Mouse (Mus musculus) kidney, postnatal 0 days (tissue): ENCODE data around the gene Zc3h12c. TPM values are rescaled to one million over a fixed set of nuclear protein-coding genes. Genes with fewer than 3 reads are reported as not detected.
A peak's percentile ranks its signal among the peaks of the same experiment; 100 is the strongest.

ENCODE experiments used
- ATAC-seq: fragments of 200-750 bp; cut with Nextera tagmentation; replicated peaks from 2 replicates; pipeline ENCODE4 v1.8.0; 2017; ENCODE audit warnings: low read depth, moderate number of reproducible peaks, moderate TSS enrichment, moderate library complexity; ENCODE audit not compliant: low FRiP score
- DNase-seq: peaks from one replicate; pipeline ENCODE4 v3.0.0-alpha.2; 2016; ENCODE audit warnings: low spot score
- H3K27ac ChIP-seq: fragments of 300-500 bp; sonication (generic); 2 replicates; pipeline ENCODE4 v1.5.1; 2014; ENCODE audit warnings: mild to moderate bottlenecking
- H3K27me3 ChIP-seq: fragments of 300-500 bp; sonication (generic); 2 replicates; pipeline ENCODE4 v1.6.1; 2014; ENCODE audit warnings: low read length, mixed read lengths; ENCODE audit not compliant: insufficient read depth
- H3K36me3 ChIP-seq: fragments of 300-500 bp; sonication (generic); 2 replicates; pipeline ENCODE4 v1.6.1; 2014; ENCODE audit warnings: low read length, mixed read lengths; ENCODE audit not compliant: insufficient read depth
- H3K4me1 ChIP-seq: fragments of 300-500 bp; sonication (generic); replicated peaks from 2 replicates; pipeline ENCODE4 v1.6.1; 2014; ENCODE audit warnings: antibody characterized with exemption, low read length, mixed read lengths; ENCODE audit not compliant: insufficient read depth
- H3K4me2 ChIP-seq: fragments of 300-500 bp; sonication (generic); 2 replicates; pipeline ENCODE4 v1.6.1; 2014; ENCODE audit warnings: mild to moderate bottlenecking, low read length, moderate library complexity, mixed read lengths
- H3K4me3 ChIP-seq: fragments of 300-500 bp; sonication (generic); replicated peaks from 2 replicates; pipeline ENCODE4 v1.5.1; 2014; ENCODE audit warnings: low read depth, low read length
- H3K9ac ChIP-seq: fragments of 300-500 bp; sonication (generic); 2 replicates; pipeline ENCODE4 v1.6.1; 2014; ENCODE audit warnings: low read depth, low read length
- H3K9me3 ChIP-seq: fragments of 300-500 bp; sonication (generic); replicated peaks from 2 replicates; pipeline ENCODE4 v1.6.1; 2016; ENCODE audit warnings: low read length, inconsistent platforms, mixed read lengths
- CTCF ChIP-seq: IDR thresholded peaks from 2 replicates; pipeline ENCODE4 v1.5.1; 2016; ENCODE audit warnings: antibody characterized with exemption, low read depth, mild to moderate bottlenecking, moderate library complexity
- WGBS: fragments of 180-500 bp; shearing (Covaris S2); extraction: QIAGEN DNeasy Blood & Tissue Kit; methylation state at CpG from one replicate; pipeline ENCODE4 v1.1.7; 2014; 5-methylcytosine and 5-hydroxymethylcytosine counted together
- polyA plus RNA-seq: library from polyadenylated mRNA; unstranded; fragments of >200 nt; fragmentation: Nextera tagmentation; extraction: Ambion mirVana; gene quantifications from 2 replicates; pipeline ENCODE4 v1.2.1, GENCODE M21; 2015

Gene Zc3h12c
- polyA plus RNA-seq, 1 experiment from 2014 or later: 4.3 TPM

DNA sequence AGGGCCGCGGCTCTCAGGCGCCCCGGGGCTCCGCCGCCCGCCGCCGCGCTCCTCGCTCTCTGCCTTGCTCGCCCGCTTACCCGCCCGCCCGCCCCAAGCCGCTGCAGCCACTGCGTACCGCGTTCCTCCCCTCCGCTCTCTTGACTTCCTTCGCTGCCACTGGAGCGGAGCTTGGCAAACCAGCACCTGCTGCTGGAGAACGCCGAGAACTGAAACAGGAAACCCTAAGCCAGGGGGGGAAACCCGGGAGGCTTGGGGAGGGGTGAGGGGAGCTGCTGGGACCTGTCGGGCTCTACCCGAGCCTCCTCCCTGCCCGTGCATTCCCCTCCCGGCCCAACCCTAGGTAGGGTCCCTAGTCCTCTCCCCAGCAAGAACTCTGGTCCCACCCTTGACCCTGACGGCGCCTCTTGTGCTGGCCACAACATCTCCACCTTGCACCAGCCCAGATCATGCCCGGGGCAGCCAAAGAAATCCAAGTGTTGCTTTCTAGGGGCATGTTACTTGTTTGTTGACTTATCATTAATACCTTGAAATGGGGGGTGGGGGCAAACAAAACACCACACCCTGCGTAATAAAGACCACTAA lies 406 bp upstream of the Zc3h12c start:
- peak; percentile 46; the same call in 1 of the 2 replicates for TF ChIP-seq CTCF
- ATAC-seq: peak; percentile 83

DNA sequence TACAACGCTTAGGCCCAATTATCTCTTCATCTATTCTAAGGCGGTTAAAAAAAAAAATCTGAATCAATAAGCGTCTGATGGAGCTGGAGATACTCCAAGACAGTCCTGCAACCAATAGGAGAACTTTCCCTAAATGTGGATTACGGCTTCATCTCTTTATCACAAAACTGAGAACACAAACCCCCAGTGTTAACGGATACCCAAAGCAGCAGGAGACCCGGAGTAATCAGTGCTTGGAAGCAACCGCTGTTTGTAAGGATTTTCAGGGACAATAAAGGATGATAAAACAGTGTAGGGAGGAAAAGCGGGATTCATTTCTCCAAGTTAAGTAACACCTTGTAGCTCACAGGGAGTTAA lies 888 bp downstream of the Zc3h12c start:
- H3K9ac ChIP-seq: peak overlapping the region; percentile 96
- peaks cover 12% of the 10 kb centered on the region for H3K4me1 ChIP-seq
- ATAC-seq: no peak
- H3K27me3 ChIP-seq: no peaks in the 10 kb centered on the region
- no peaks in the 10 kb centered on the region for H3K36me3 ChIP-seq
- H3K4me2 ChIP-seq: peak overlapping the region; percentile 71
- no peak for TF ChIP-seq CTCF
- DNase-seq: no peak
- peak overlapping the region; percentile 96 for H3K27ac ChIP-seq
- 3% methylated on average over 8 of the region's 8 CpGs for WGBS
- no peaks in the 10 kb centered on the region for H3K9me3 ChIP-seq
- H3K4me3 ChIP-seq: peak overlapping the region; percentile 94

More for the DNA sequence above, 406 bp upstream of the Zc3h12c start:
- H3K9me3 ChIP-seq: no peaks in the 10 kb centered on the region
- peak overlapping the region; percentile 94 for H3K4me3 ChIP-seq
- H3K27ac ChIP-seq: peak overlapping the region; percentile 96
- DNase-seq: peak; percentile 94
- under 1% methylated on average over 22 of the region's 34 CpGs for WGBS
- peak overlapping the region; percentile 71 for H3K4me2 ChIP-seq
- peak overlapping the region; percentile 96 for H3K9ac ChIP-seq
- peaks cover 12% of the 10 kb centered on the region for H3K4me1 ChIP-seq
- H3K36me3 ChIP-seq: no peaks in the 10 kb centered on the region
- no peaks in the 10 kb centered on the region for H3K27me3 ChIP-seq

DNA sequence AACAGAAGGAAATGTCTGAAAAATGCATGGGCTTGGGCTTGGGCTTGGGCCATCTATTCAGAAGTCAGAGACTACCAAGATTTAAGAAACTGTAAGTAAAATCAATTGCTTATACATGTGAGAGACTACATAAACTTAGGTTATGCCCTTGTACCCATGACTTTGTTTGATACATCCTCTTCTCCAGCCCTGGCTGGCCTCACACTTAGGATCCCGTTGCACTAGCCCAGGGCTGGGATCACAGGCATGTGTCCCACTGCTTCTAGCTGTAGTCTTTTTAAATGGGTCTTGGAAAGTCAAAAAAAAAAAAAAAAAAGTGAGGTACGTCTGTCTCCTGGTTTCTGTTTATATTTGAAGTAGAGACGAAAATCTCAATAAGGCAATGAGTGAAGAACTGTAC lies 1.3 kb downstream of the Zc3h12c start:
- Histone ChIP-seq H3K4me1 (peaks cover 12% of the 10 kb centered on the region), H3K27me3 (no peaks in the 10 kb centered on the region), H3K9me3 (no peaks in the 10 kb centered on the region), H3K9ac (peak overlapping the region; percentile 96; the same call in 1 of the 2 replicates), H3K4me2 (peak overlapping the region; percentile 71), H3K4me3 (peak overlapping the region; percentile 94), H3K36me3 (no peaks in the 10 kb centered on the region), H3K27ac (no peak overlapping the region)
- no peak for TF ChIP-seq CTCF
- 10% methylated on average over 3 of the region's 3 CpGs for WGBS
- ATAC-seq (no peak), DNase-seq (no peak)

DNA sequence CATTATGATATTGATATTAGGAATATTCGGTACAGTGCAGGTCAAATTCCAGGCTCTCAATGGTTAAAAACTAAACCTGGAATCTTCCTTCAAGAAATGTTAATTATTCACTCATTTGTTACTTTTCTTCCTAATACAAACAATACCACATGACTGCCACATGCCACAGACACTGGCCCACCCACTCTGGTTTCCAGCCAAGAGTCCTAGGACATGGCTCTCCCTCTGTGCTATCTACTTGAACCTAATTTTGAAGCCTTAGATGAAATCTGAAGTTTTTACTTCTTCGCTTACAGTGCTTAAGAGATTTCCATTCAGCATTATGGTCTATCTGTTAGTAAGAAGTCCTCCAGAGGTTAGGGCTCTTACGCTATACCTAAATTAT lies 2.7 kb downstream of the Zc3h12c start:
- Histone ChIP-seq H3K27ac (no peak overlapping the region), H3K27me3 (no peaks in the 10 kb centered on the region), H3K9me3 (no peaks in the 10 kb centered on the region), H3K9ac (no peak overlapping the region), H3K4me2 (no peak overlapping the region), H3K36me3 (no peaks in the 10 kb centered on the region), H3K4me1 (peaks cover 12% of the 10 kb centered on the region), H3K4me3 (no peak overlapping the region)
- DNase-seq: peak; percentile 37
- TF ChIP-seq CTCF: no peak
- 87% methylated on average over 3 of the region's 3 CpGs for WGBS
- no peak for ATAC-seq

DNA sequence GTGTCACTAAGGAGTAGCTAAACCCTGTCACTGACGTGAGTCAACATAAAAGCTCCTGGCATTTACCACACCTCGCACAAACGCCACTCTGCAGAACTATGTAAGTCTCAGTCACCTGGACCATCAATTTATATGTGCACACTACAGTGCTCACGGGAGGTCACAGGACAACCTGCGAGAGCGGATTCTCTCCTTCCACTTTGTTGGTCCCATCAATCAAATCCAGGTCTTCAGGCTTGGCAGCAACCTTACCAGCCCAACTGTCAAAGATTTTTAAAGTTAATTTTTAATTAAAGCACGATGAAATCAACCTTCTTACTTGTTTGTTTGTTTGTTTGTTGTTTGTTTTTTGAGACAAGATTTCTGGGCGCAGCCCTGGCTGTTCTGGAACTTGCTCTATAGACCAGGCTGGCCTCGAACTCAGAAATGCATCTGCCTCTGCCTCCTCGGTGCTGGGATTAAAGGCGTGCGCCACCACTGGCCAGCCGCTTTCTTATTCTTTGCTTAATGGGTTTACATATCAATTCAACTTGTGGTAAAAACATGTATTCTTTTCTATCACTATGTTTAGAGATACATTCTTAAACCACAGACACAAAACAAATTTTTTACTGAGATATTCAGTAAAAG lies 3.2 kb downstream of the Zc3h12c start:
- no peak overlapping the region for H3K9ac ChIP-seq
- no peak overlapping the region for H3K4me3 ChIP-seq
- no peaks in the 10 kb centered on the region for H3K36me3 ChIP-seq
- no peak overlapping the region for H3K4me2 ChIP-seq
- DNase-seq (no peak), ATAC-seq (no peak)
- no peaks in the 10 kb centered on the region for H3K27me3 ChIP-seq
- no peaks in the 10 kb centered on the region for H3K9me3 ChIP-seq
- no peak for TF ChIP-seq CTCF
- peaks cover 12% of the 10 kb centered on the region for H3K4me1 ChIP-seq
- WGBS: 72% methylated on average over 13 of the region's 13 CpGs
- no peak overlapping the region for H3K27ac ChIP-seq

DNA sequence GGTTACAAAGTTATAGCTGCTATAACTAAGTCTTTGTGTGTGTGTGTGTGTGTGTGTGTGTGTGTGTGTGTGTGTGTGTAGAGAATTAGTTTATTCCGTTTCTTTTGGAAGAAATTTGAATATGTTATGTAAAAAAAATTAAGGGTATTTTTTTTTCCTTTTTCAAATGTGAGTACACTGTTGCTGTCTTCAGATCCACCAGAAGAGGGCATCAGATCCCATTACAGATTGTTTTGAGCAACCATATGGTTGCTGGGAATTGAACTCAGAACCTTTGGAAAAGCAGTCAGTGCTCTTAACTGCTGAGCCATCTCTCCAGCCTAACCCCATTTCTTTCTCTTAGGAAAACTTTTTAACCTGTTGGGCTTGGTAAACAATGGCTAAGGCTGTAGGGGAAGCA lies 7.9 kb downstream of the Zc3h12c start:
- Histone ChIP-seq H3K27ac (no peak overlapping the region), H3K4me3 (no peak overlapping the region), H3K4me2 (no peak overlapping the region), H3K4me1 (no peaks in the 10 kb centered on the region), H3K9me3 (no peaks in the 10 kb centered on the region), H3K27me3 (no peaks in the 10 kb centered on the region), H3K36me3 (no peaks in the 10 kb centered on the region), H3K9ac (no peak overlapping the region)
- 85% methylated on average over 1 of the region's 1 CpGs for WGBS
- DNase-seq (no peak), ATAC-seq (no peak)
- TF ChIP-seq CTCF: peak; percentile 35; the same call in 1 of the 2 replicates
